Mouse (Mus musculus) embryonic facial prominence, embryonic 13.5 days (tissue): ENCODE data around the gene Tead2. TPM values are rescaled to one million over a fixed set of nuclear protein-coding genes. Genes with fewer than 3 reads are reported as not detected.

Source experiments
- ATAC-seq: fragments of 200-750 bp; cut with Nextera tagmentation; 2 replicates; pipeline ENCODE4 v1.8.0; 2017; ENCODE audit warnings: low read depth; ENCODE audit not compliant: insufficient number of reproducible peaks, insufficient read depth, low FRiP score, low TSS enrichment
- H3K27ac ChIP-seq: fragments of 300-500 bp; sonication (generic); 2 replicates; pipeline ENCODE4 v1.5.1; 2015; ENCODE audit warnings: moderate library complexity, mild to moderate bottlenecking, inconsistent platforms
- H3K27me3 ChIP-seq: fragments of 300-500 bp; sonication (generic); 2 replicates; pipeline ENCODE4 v1.6.1; 2015; ENCODE audit warnings: mild to moderate bottlenecking, inconsistent platforms
- H3K36me3 ChIP-seq: fragments of 300-500 bp; sonication (generic); 2 replicates; pipeline ENCODE4 v1.6.1; 2015; ENCODE audit warnings: mild to moderate bottlenecking, inconsistent platforms
- H3K4me1 ChIP-seq: fragments of 300-500 bp; sonication (generic); 2 replicates; pipeline ENCODE4 v1.6.1; 2015; ENCODE audit warnings: inconsistent platforms
- H3K4me2 ChIP-seq: fragments of 300-500 bp; sonication (generic); 2 replicates; pipeline ENCODE4 v1.6.1; 2015; ENCODE audit warnings: moderate library complexity, mild to moderate bottlenecking, inconsistent platforms
- H3K4me3 ChIP-seq: fragments of 300-500 bp; sonication (generic); 2 replicates; pipeline ENCODE4 v1.5.1; 2015; ENCODE audit warnings: mild to moderate bottlenecking, inconsistent platforms
- H3K9ac ChIP-seq: fragments of 300-500 bp; sonication (generic); 2 replicates; pipeline ENCODE4 v1.6.1; 2015; ENCODE audit warnings: mild to moderate bottlenecking, inconsistent platforms
- H3K9me3 ChIP-seq: fragments of 300-500 bp; sonication (generic); 2 replicates; pipeline ENCODE4 v1.6.1; 2016; ENCODE audit warnings: inconsistent platforms
- WGBS: fragments of 180-500 bp; shearing (Covaris S2); methylation state at CpG from one replicate; pipeline ENCODE4 v1.1.7; 2015; ENCODE audit warnings: mixed read lengths; 5-methylcytosine and 5-hydroxymethylcytosine counted together
- microRNA-seq: library from miRNA; unstranded; fragments of <30 nt; microRNA quantifications from one replicate; pipeline ENCODE4, GENCODE M21; 2016
- polyA plus RNA-seq: library from polyadenylated mRNA; unstranded; fragments of >200 nt; fragmentation: Nextera tagmentation; extraction: Ambion mirVana; gene quantifications from 2 replicates; pipeline ENCODE4 v1.2.1, GENCODE M21; 2015

The Tead2 gene
- polyA plus RNA-seq, 1 experiment from 2014 or later = 221 TPM

DNA sequence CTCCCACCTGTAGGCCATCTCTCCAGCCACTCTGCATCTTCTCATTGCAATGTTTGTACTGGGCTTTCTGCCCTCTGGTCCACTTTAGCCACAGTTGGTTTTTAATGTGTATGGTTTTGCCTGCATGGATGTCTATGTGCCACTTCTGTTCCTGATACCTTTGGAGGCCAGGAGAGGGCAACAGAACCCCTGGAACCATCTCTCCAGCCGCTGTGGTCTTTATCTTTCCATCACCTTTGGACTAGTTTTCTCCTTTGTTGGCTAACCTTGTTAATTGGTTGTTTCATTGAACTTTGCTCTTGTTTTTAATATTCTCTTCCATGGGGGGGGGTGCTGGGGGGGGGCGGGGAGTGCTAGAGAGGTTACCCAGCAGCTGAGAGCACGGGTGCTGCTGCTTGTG lies 48.8 kb downstream of the Tead2 start:
- Histone ChIP-seq H3K27ac (no peak overlapping the region), H3K9ac (no peak overlapping the region), H3K9me3 (no peaks in the 10 kb centered on the region), H3K27me3 (peaks cover 10% of the 10 kb centered on the region; the same call in 1 of the 2 replicates), H3K4me2 (no peak overlapping the region), H3K4me1 (peaks cover 5% of the 10 kb centered on the region; the same call in 1 of the 2 replicates), H3K36me3 (no peaks in the 10 kb centered on the region), H3K4me3 (no peak overlapping the region)
- WGBS = 88% methylated on average over 3 of the region's 3 CpGs
- ATAC-seq = no peak

GRCm38 (mm10) chr7:45265518-45265917 lies 50.0 kb downstream of the Tead2 start:
- ATAC-seq = no peak
- Histone ChIP-seq H3K36me3 (no peaks in the 10 kb centered on the region), H3K4me1 (peaks cover 5% of the 10 kb centered on the region; the same call in 1 of the 2 replicates), H3K9me3 (no peaks in the 10 kb centered on the region), H3K27me3 (peaks cover 10% of the 10 kb centered on the region; the same call in 1 of the 2 replicates), H3K9ac (no peak overlapping the region), H3K27ac (no peak overlapping the region), H3K4me3 (no peak overlapping the region), H3K4me2 (no peak overlapping the region)
- 82% methylated on average over 1 of the region's 1 CpGs for WGBS

DNA sequence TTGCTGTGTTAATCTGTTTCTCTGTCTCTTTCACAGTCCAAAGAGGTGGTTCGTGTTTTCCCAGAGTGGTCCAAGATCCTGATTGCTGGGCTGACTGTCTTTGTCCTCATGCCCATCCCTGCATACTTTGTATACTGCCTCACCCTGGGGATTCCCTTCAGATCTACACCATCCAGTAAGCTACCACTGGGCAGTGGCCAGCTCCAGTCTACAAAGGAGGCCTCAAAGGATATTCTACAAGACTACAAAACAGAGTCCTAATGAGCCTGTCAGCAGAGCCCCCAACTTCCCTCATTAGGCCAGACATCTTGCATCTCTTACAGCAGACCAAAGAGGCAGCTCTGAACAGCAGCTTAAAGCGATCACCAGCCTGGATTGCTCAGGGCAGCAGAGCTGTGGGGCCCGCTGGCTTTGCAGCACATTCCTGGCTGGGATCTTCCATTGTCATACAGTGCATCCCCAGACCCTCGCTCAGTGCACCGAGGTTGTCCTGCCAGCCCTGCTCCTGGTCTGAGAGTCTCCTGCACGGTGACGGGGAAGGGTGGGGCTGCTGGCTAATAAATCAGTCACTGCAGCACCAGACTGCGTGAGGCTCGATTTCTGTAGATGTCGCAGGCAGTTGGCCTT lies 57.3 kb downstream of the Tead2 start:
- WGBS = 72% methylated on average over 10 of the region's 10 CpGs
- Histone ChIP-seq H3K27me3 (peaks cover 20% of the 10 kb centered on the region), H3K4me2 (no peak overlapping the region), H3K9me3 (no peaks in the 10 kb centered on the region), H3K9ac (no peak overlapping the region), H3K4me1 (peaks cover 3% of the 10 kb centered on the region; the same call in 1 of the 2 replicates), H3K27ac (no peak overlapping the region), H3K36me3 (no peaks in the 10 kb centered on the region), H3K4me3 (no peak overlapping the region)
- no peak for ATAC-seq

DNA sequence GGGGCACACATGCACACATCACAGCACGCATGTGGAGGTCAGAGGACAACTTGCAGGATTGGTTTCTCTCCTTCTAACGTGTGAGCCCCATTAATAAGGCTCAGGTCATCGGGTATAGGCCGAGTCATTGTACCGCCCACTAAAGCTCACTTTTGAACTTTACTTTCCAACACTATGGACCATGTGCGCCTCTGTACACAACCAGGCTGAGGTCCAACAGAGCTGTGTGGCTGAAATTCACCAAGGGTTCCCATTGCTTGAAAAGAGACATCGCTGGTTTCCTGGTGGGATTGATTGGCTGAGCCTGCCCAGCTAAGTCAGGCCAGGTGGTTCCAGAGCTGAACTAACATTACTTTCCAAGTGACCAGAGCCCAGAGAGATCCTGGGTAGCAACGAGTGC lies 58.1 kb downstream of the Tead2 start:
- no peak overlapping the region for H3K9ac ChIP-seq
- H3K9me3 ChIP-seq = no peaks in the 10 kb centered on the region
- ATAC-seq = no peak
- H3K4me1 ChIP-seq = peaks cover 3% of the 10 kb centered on the region; the same call in 1 of the 2 replicates
- H3K27me3 ChIP-seq = peaks cover 24% of the 10 kb centered on the region
- H3K27ac ChIP-seq = no peak overlapping the region
- no peaks in the 10 kb centered on the region for H3K36me3 ChIP-seq
- no peak overlapping the region for H3K4me3 ChIP-seq
- H3K4me2 ChIP-seq = no peak overlapping the region
- WGBS = 85% methylated on average over 8 of the region's 8 CpGs

DNA sequence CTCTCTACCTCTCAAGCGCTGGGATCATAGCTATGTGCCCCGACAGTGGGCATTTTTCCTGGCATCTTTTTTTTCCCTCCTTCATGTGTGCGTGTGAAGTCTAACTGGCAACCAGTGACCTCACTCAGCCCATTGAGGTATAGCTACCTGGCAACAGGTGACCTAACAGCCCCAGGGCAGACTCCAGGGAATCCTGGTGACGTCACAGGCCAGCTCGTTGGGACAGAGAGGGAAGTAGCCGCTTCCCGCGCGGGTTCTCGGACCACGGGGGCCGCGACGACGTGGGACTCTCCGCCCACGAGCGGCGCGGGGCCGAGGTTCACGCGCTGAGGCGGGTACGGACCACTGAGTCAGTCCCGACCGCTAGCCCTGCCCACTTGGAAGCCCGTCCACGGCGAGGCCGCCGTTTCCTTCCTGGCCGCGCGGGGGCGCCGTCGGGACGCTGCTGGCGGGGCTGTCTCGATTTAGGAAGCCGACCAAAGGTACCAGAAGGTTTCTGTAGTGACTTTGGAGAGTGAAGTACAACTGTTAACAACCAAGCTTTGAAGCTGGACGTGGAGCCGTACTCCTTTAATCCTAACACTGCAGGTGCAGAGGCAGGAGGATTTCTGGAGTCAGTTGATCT lies 61.7 kb downstream of the Tead2 start, which contains the start of gene Slc6a21:
Gene Slc6a21 (plus strand): TSS at position 378 of the 625 bp plus-strand sequence.
- ATAC-seq = no peak

More for the DNA sequence above, 61.7 kb downstream of the Tead2 start, which contains the start of gene Slc6a21:
- no peaks in the 10 kb centered on the region for H3K36me3 ChIP-seq
- peaks cover 30% of the 10 kb centered on the region for H3K27me3 ChIP-seq
- peak within 1 kb of the TSS; percentile 57 for H3K9ac ChIP-seq
- no peak within 1 kb of the TSS for H3K27ac ChIP-seq
- peaks cover 3% of the 10 kb centered on the region; the same call in 1 of the 2 replicates for H3K4me1 ChIP-seq
- H3K9me3 ChIP-seq = no peaks in the 10 kb centered on the region
- H3K4me3 ChIP-seq = peak within 1 kb of the TSS; percentile 38
- WGBS = 8% methylated on average over 44 of the region's 44 CpGs
- peak within 1 kb of the TSS; percentile 64 for H3K4me2 ChIP-seq

Small RNA genes within 50 kb of the gene (microRNA-seq; reads per million reads assigned to microRNA genes)
- gene Mir7055 = not detected

Other genes with a start within 250 kb of the Tead2 start
- gene Cpt1c, start 240.9 kb upstream of the Tead2 start, polyA plus RNA-seq = 32.0 and 39.1 TPM in 2 replicates
- gene Prmt1, start 229.2 kb upstream of the Tead2 start, polyA plus RNA-seq = 534 and 684 TPM in 2 replicates
- gene Irf3, start 218.1 kb upstream of the Tead2 start, polyA plus RNA-seq = 92.0 and 99.7 TPM in 2 replicates
- 73.6 and 83.2 TPM in 2 replicates for gene Bcl2l12, start 217.0 kb upstream of the Tead2 start, polyA plus RNA-seq
- 38.6 and 40.2 TPM in 2 replicates for gene Scaf1, start 199.4 kb upstream of the Tead2 start, polyA plus RNA-seq
- 19.7 and 23.3 TPM in 2 replicates for gene Rras, start 197.8 kb upstream of the Tead2 start, polyA plus RNA-seq
- 15.2 and 15.7 TPM in 2 replicates for gene Prr12, start 162.9 kb upstream of the Tead2 start, polyA plus RNA-seq
- 64.7 and 66.6 TPM in 2 replicates for gene Nosip, start 153.3 kb upstream of the Tead2 start, polyA plus RNA-seq
- gene Prrg2, start 153.1 kb upstream of the Tead2 start, polyA plus RNA-seq = 23.0 and 26.0 TPM in 2 replicates
- 375 and 376 TPM in 2 replicates for gene Rcn3, start 123.5 kb upstream of the Tead2 start, polyA plus RNA-seq
- gene Fcgrt, start 111.9 kb upstream of the Tead2 start, polyA plus RNA-seq = 61.6 and 65.1 TPM in 2 replicates
- gene Rps11, start 91.3 kb upstream of the Tead2 start, polyA plus RNA-seq = 1,651 and 1,760 TPM in 2 replicates
- 1,453 and 1,588 TPM in 2 replicates for gene Rpl13a, start 87.0 kb upstream of the Tead2 start, polyA plus RNA-seq
- 0.20 TPM in 1 of 2 replicates, not detected in the other for gene Gm45713, start 79.5 kb upstream of the Tead2 start, polyA plus RNA-seq
- gene Flt3l, start 79.3 kb upstream of the Tead2 start, polyA plus RNA-seq = 1.3 and 1.7 TPM in 2 replicates
- 78.5 and 97.7 TPM in 2 replicates for gene Pih1d1, start 61.5 kb upstream of the Tead2 start, polyA plus RNA-seq
- gene Aldh16a1, start 61.2 kb upstream of the Tead2 start, polyA plus RNA-seq = 43.6 and 52.0 TPM in 2 replicates
- gene Slc17a7, start 51.8 kb upstream of the Tead2 start, polyA plus RNA-seq = 0.18 and 0.22 TPM in 2 replicates
- 1.8 and 2.6 TPM in 2 replicates for gene Gfy, start 36.2 kb upstream of the Tead2 start, polyA plus RNA-seq
- not detected in 2 replicates for gene Pth2, start 34.8 kb upstream of the Tead2 start, polyA plus RNA-seq
- gene Ccdc155, start 10.9 kb upstream of the Tead2 start, polyA plus RNA-seq = 0.53 and 1.2 TPM in 2 replicates
- gene Dkkl1, start 3.6 kb upstream of the Tead2 start, polyA plus RNA-seq = 2.3 and 3.0 TPM in 2 replicates
- gene Cd37, start 23.4 kb downstream of the Tead2 start, polyA plus RNA-seq = 1.6 and 2.8 TPM in 2 replicates
- 0.17 and 0.29 TPM in 2 replicates for gene Slc6a16, start 25.3 kb downstream of the Tead2 start, polyA plus RNA-seq
- not detected in 2 replicates for gene Slc6a21, start 61.8 kb downstream of the Tead2 start, polyA plus RNA-seq
- 17.8 and 23.8 TPM in 2 replicates for gene Trpm4, start 118.0 kb downstream of the Tead2 start, polyA plus RNA-seq
- gene Hrc, start 119.5 kb downstream of the Tead2 start, polyA plus RNA-seq = 2.2 and 2.9 TPM in 2 replicates
- gene Ppfia3, start 151.3 kb downstream of the Tead2 start, polyA plus RNA-seq = 6.6 and 8.2 TPM in 2 replicates
- 1.6 and 2.7 TPM in 2 replicates for gene Lin7b, start 154.8 kb downstream of the Tead2 start, polyA plus RNA-seq
- gene Snrnp70, start 180.0 kb downstream of the Tead2 start, polyA plus RNA-seq = 285 and 299 TPM in 2 replicates
- gene Kcna7, start 189.9 kb downstream of the Tead2 start, polyA plus RNA-seq = not detected in 2 replicates
- gene Ntf5, start 197.9 kb downstream of the Tead2 start, polyA plus RNA-seq = 4.6 and 6.1 TPM in 2 replicates
- 0.41 and 1.2 TPM in 2 replicates for gene Lhb, start 205.1 kb downstream of the Tead2 start, polyA plus RNA-seq
- 38.0 and 39.6 TPM in 2 replicates for gene Gys1, start 219.1 kb downstream of the Tead2 start, polyA plus RNA-seq
- gene Ruvbl2, start 222.3 kb downstream of the Tead2 start, polyA plus RNA-seq = 141 and 148 TPM in 2 replicates
- 5,253 and 5,612 TPM in 2 replicates for gene Ftl1, start 244.1 kb downstream of the Tead2 start, polyA plus RNA-seq